Mouse (Mus musculus) MEL (cell line): Measurements from ENCODE around the gene Pikfyve. TPM values are rescaled to one million over a fixed set of nuclear protein-coding genes. Genes with fewer than 3 reads are reported as not detected.
A peak's percentile ranks its signal among the peaks of the same experiment; 100 is the strongest.

ENCODE experiments used
- DNase-seq: peaks from one replicate; pipeline ENCODE4 v3.0.0; 2011; ENCODE audit warnings: low read depth, low spot score
- H3K27ac ChIP-seq: 2 replicates; pipeline ENCODE4 v1.5.1; 2012; ENCODE audit warnings: low read depth, mild to moderate bottlenecking, control low read depth, low read length, moderate library complexity; ENCODE audit not compliant: control insufficient read depth
- H3K27me3 ChIP-seq, 2 experiments: fragments of 150-350 bp in 1 of 2; sonication (generic) in 1 of 2; 2 replicates each; pipeline ENCODE4 v1.6.1; 2012; ENCODE audit warnings: low read length in 2 of 2, mild to moderate bottlenecking in 2 of 2, improper control_type of control experiment in 1 of 2, moderate library complexity in 1 of 2; ENCODE audit not compliant: insufficient read depth in 2 of 2, control insufficient read depth in 1 of 2
- H3K36me3 ChIP-seq, 2 experiments: 2 replicates each; pipeline ENCODE4 v1.6.1; 2012 to 2014; ENCODE audit warnings: low read length in 2 of 2, improper control_type of control experiment in 1 of 2, inconsistent platforms in 1 of 2, mild to moderate bottlenecking in 1 of 2; ENCODE audit not compliant: insufficient read depth in 2 of 2, control insufficient read depth in 1 of 2
- H3K4me1 ChIP-seq, 2 experiments: fragments of 150-350 bp in 1 of 2; sonication (generic) in 1 of 2; 2 replicates each; pipeline ENCODE4 v1.6.1; 2012; ENCODE audit warnings: low read length in 2 of 2, improper control_type of control experiment in 1 of 2, mild to moderate bottlenecking in 1 of 2; ENCODE audit not compliant: insufficient read depth in 2 of 2, control insufficient read depth in 1 of 2
- H3K4me3 ChIP-seq, 2 experiments: fragments of 150-350 bp in 1 of 2; sonication (generic) in 1 of 2; 2 replicates each; pipeline ENCODE4 v1.5.1; 2012; ENCODE audit warnings: low read depth in 2 of 2, low read length in 2 of 2, mild to moderate bottlenecking in 2 of 2, moderate library complexity in 2 of 2, control low read depth in 1 of 2, improper control_type of control experiment in 1 of 2; ENCODE audit not compliant: control insufficient read depth in 1 of 2, insufficient read depth in 1 of 2
- H3K79me2 ChIP-seq: 2 replicates; pipeline ENCODE4 v1.6.1; 2012; ENCODE audit warnings: mild to moderate bottlenecking, low read length, moderate library complexity; ENCODE audit not compliant: control insufficient read depth, poor library complexity, insufficient read depth
- H3K9ac ChIP-seq: 2 replicates; pipeline ENCODE4 v1.6.1; 2012; ENCODE audit warnings: low read depth, mild to moderate bottlenecking, control low read depth, low read length, moderate library complexity; ENCODE audit not compliant: control insufficient read depth, poor library complexity, severe bottlenecking
- H3K9me3 ChIP-seq: fragments of 150-350 bp; sonication (generic); replicated peaks from 2 replicates; pipeline ENCODE4 v1.6.1; 2012; ENCODE audit warnings: mild to moderate bottlenecking, low read length, improper control_type of control experiment, moderate library complexity; ENCODE audit not compliant: insufficient read depth
- BHLHE40 ChIP-seq: IDR thresholded peaks from 2 replicates; pipeline ENCODE4 v1.6.1; 2012; ENCODE audit warnings: low read depth, mild to moderate bottlenecking, inconsistent platforms, low read length, improper control_type of control experiment, borderline replicate concordance
- CHD1 ChIP-seq: IDR thresholded peaks from 2 replicates; pipeline ENCODE4 v1.6.1; 2012; ENCODE audit warnings: low read depth, mild to moderate bottlenecking, inconsistent platforms, low read length, improper control_type of control experiment
- E2F4 ChIP-seq: IDR thresholded peaks from 2 replicates; pipeline ENCODE4 v1.6.1; 2011; ENCODE audit warnings: low read depth, low read length, improper control_type of control experiment, borderline replicate concordance
- EP300 ChIP-seq, 2 experiments: IDR thresholded peaks; 2 replicates each; pipeline ENCODE4 v1.6.1; 2011; ENCODE audit warnings: improper control_type of control experiment in 2 of 2, low read length in 2 of 2, low read depth in 1 of 2, mild to moderate bottlenecking in 1 of 2
- HCFC1 ChIP-seq: IDR thresholded peaks from 2 replicates; pipeline ENCODE4 v1.6.1; 2012; ENCODE audit warnings: low read depth, mild to moderate bottlenecking, inconsistent platforms, low read length, improper control_type of control experiment, moderate library complexity
- JUND ChIP-seq: IDR thresholded peaks from 2 replicates; pipeline ENCODE4 v1.6.1; 2011; ENCODE audit warnings: low read depth, mild to moderate bottlenecking, improper control_type of control experiment, low read length
- KAT2A ChIP-seq: conservative IDR thresholded peaks from 2 replicates; pipeline ENCODE4 v1.6.1; 2012; ENCODE audit warnings: low read depth, low read length, improper control_type of control experiment, inconsistent platforms
- MAX ChIP-seq: IDR thresholded peaks from 2 replicates; pipeline ENCODE4 v1.6.1; 2011; ENCODE audit warnings: low read length, improper control_type of control experiment
- MAZ ChIP-seq: IDR thresholded peaks from 2 replicates; pipeline ENCODE4 v1.6.1; 2012; ENCODE audit warnings: low read depth, mild to moderate bottlenecking, inconsistent platforms, low read length, improper control_type of control experiment
- MEF2A ChIP-seq: IDR thresholded peaks from 2 replicates; pipeline ENCODE4 v1.6.1; 2014; ENCODE audit warnings: low read depth, mild to moderate bottlenecking, inconsistent platforms, low read length, improper control_type of control experiment; ENCODE audit not compliant: poor library complexity, insufficient replicate concordance, severe bottlenecking; ENCODE audit errors: extremely low read depth
- MXI1 ChIP-seq: IDR thresholded peaks from 2 replicates; pipeline ENCODE4 v1.6.1; 2011; ENCODE audit warnings: mild to moderate bottlenecking, low read depth, low read length, improper control_type of control experiment
- MYB ChIP-seq: IDR thresholded peaks from 2 replicates; pipeline ENCODE4 v1.6.1; 2011; ENCODE audit warnings: mild to moderate bottlenecking, low read depth, low read length, improper control_type of control experiment
- NELFE ChIP-seq: IDR thresholded peaks from 2 replicates; pipeline ENCODE4 v1.6.1; 2011; ENCODE audit warnings: low read depth, low read length, improper control_type of control experiment
- POLR2A ChIP-seq, 2 experiments: IDR thresholded peaks; 2 replicates each; pipeline ENCODE4 v1.6.1; 2011 to 2012; ENCODE audit warnings: low read length in 2 of 2, mild to moderate bottlenecking in 2 of 2, control low read depth in 1 of 2, improper control_type of control experiment in 1 of 2, low read depth in 1 of 2, moderate library complexity in 1 of 2; ENCODE audit not compliant: control insufficient read depth in 1 of 2, insufficient read depth in 1 of 2, poor library complexity in 1 of 2
- POLR2AphosphoS5 ChIP-seq: IDR thresholded peaks from 2 replicates; pipeline ENCODE4 v1.6.1; 2012; ENCODE audit warnings: low read depth, borderline replicate concordance, mild to moderate bottlenecking, inconsistent platforms, low read length, moderate library complexity, mixed read lengths
- RAD21 ChIP-seq: IDR thresholded peaks from 2 replicates; pipeline ENCODE4 v1.6.1; 2011; ENCODE audit warnings: mild to moderate bottlenecking, low read depth, low read length, improper control_type of control experiment
- SIN3A ChIP-seq: IDR thresholded peaks from 2 replicates; pipeline ENCODE4 v1.6.1; 2012; ENCODE audit warnings: low read length, improper control_type of control experiment, inconsistent platforms
- SMC3 ChIP-seq: IDR thresholded peaks from 2 replicates; pipeline ENCODE4 v1.6.1; 2011; ENCODE audit warnings: low read depth, low read length, improper control_type of control experiment
- TAL1 ChIP-seq: IDR thresholded peaks from 2 replicates; pipeline ENCODE4 v1.6.1; 2012; ENCODE audit warnings: mild to moderate bottlenecking, inconsistent platforms, low read length, moderate library complexity, mixed read lengths
- TBP ChIP-seq: IDR thresholded peaks from 2 replicates; pipeline ENCODE4 v1.8.0; 2011; ENCODE audit warnings: low read depth, low read length, improper control_type of control experiment
- TCF12 ChIP-seq: IDR thresholded peaks from 2 replicates; pipeline ENCODE4 v1.6.1; 2014; ENCODE audit warnings: low read depth, mild to moderate bottlenecking, inconsistent platforms, low read length, improper control_type of control experiment, moderate library complexity
- UBTF ChIP-seq: IDR thresholded peaks from 2 replicates; pipeline ENCODE4 v1.6.1; 2012; ENCODE audit warnings: low read depth, mild to moderate bottlenecking, inconsistent platforms, low read length, improper control_type of control experiment, moderate library complexity, borderline replicate concordance; ENCODE audit not compliant: insufficient read depth
- ZC3H11A ChIP-seq: IDR thresholded peaks from 2 replicates; pipeline ENCODE4 v1.6.1; 2012; ENCODE audit warnings: low read depth, mild to moderate bottlenecking, inconsistent platforms, low read length, improper control_type of control experiment
- ZKSCAN1 ChIP-seq: IDR thresholded peaks from 2 replicates; pipeline ENCODE4 v1.6.1; 2012; ENCODE audit warnings: low read depth, mild to moderate bottlenecking, inconsistent platforms, low read length, improper control_type of control experiment, moderate library complexity
- ZMIZ1 ChIP-seq: IDR thresholded peaks from 2 replicates; pipeline ENCODE4 v1.6.1; 2012; ENCODE audit warnings: low read depth, mild to moderate bottlenecking, inconsistent platforms, low read length, improper control_type of control experiment, moderate library complexity
- ZNF384 ChIP-seq: IDR thresholded peaks from 2 replicates; pipeline ENCODE4 v1.6.1; 2012; ENCODE audit warnings: low read depth, mild to moderate bottlenecking, inconsistent platforms, low read length, improper control_type of control experiment
- polyA plus RNA-seq, 2 experiments: library from polyadenylated mRNA; stranded (reverse) in 1 of 2; unstranded in 1 of 2; fragments of >175 nt in 1 of 2; fragments of >200 nt in 1 of 2; gene quantifications; 2 replicates each; pipeline versions ENCODE4 v1.2.1 to v1.2.4; 2012; ENCODE audit warnings: low replicate concordance in 2 of 2, low read depth in 1 of 2; ENCODE audit not compliant: insufficient read length in 2 of 2, insufficient read depth in 1 of 2, missing spikeins in 1 of 2
- total RNA-seq: library from RNA; depleted of rRNA; stranded (reverse); fragments of 300-350 nt; gene quantifications from 2 replicates; pipeline ENCODE4 v1.2.3, GENCODE M21; 2012

Gene Pikfyve
- total and polyA plus RNA-seq, 3 experiments = 11.5 to 13.3 TPM; not detected in 1

GRCm38 (mm10) chr1:65176912-65177311, 9.6 kb upstream of the Pikfyve start (continued):
- TF ChIP-seq KAT2A (no peak), MEF2A (no peak), JUND (no peak), MYB (no peak), UBTF (no peak), ZKSCAN1 (no peak), TAL1 (no peak), RAD21 (no peak), NELFE (no peak)

- H3K36me3 ChIP-seq = peaks cover 0 to 28% of the 10 kb centered on the region in 2 experiments; a peak in 2 of 4 replicates
- H3K4me1 ChIP-seq = peaks cover 8 to 9% of the 10 kb centered on the region in 2 experiments
- H3K4me3 ChIP-seq = peak overlapping the region; percentile 78 to 87
- no peaks in the 10 kb centered on the region; the same call in 1 of the 2 replicates for H3K79me2 ChIP-seq
- no peaks in the 10 kb centered on the region for H3K9me3 ChIP-seq
- H3K9ac ChIP-seq = peak overlapping the region; percentile 81
- no peaks in the 10 kb centered on the region for H3K27me3 ChIP-seq
- peak overlapping the region; percentile 89 for H3K27ac ChIP-seq
- no peak for TF ChIP-seq SIN3A
- TF ChIP-seq EP300 (IDR thresholded peaks at IDR 0.05; ENCODE audit: low read depth in 1 of 2, low read length in 2 of 2) = no peak; a peak in 2 of 4 replicates
- TF ChIP-seq POLR2AphosphoS5 = no peak
- no peak for TF ChIP-seq KAT2A
- TF ChIP-seq MEF2A = no peak
- TF ChIP-seq E2F4 = no peak
- DNase-seq = peak; percentile 41
Measured at GRCm38 (mm10) chr1:65177452-65177851, 9.0 kb upstream of the Pikfyve start.

DNA sequence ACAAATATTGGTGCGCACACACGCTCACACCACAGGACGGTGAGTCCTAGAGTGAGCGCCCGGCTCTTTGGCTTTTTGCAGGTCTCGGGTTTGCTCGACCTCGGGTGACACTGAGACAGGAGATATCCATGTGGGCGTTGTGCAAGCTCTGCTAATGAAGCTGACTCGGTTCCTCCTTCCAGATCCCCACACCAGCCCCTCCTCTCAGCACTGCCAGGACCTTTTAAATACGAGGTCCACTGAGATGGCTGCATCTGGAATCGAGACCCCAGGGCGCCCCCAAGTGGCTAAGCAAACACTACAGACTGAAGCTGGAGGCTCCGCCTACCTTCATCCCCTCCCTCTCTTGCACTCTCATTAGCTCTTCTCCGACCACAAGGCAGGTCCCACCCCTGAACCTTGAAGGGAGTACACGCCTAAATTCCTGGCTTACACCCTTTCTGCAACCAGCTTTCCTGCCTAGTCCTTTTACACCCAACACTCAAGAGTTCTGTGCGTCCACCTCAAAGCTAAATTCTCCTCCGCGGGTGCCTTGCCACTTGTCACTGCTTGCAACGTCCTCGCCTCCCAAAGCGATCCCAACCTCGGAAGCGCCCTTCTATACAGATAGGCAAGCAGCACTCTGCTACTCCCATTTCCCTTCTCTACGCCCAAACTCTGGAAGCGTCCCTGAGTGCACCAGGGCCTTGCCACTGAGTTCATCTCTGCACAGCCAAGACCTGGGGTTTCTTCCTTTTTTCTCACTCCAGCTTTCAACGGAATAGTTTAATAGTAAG, 8.2 kb upstream of the Pikfyve start:
- Histone ChIP-seq H3K4me3 (peak overlapping the region; percentile 78 to 87), H3K79me2 (no peaks in the 10 kb centered on the region; the same call in 1 of the 2 replicates), H3K36me3 (peaks cover 0 to 28% of the 10 kb centered on the region in 2 experiments; a peak in 2 of 4 replicates), H3K9ac (peak overlapping the region; percentile 81), H3K27me3 (no peaks in the 10 kb centered on the region), H3K27ac (peak overlapping the region; percentile 89), H3K9me3 (no peaks in the 10 kb centered on the region), H3K4me1 (peaks cover 8 to 9% of the 10 kb centered on the region in 2 experiments)
- peak; percentile 96 for DNase-seq
- TF ChIP-seq POLR2A (IDR thresholded peaks at IDR 0.05; ENCODE audit: control insufficient read depth in 1 of 2, insufficient read depth in 1 of 2, low read depth in 1 of 2, low read length in 2 of 2, poor library complexity in 1 of 2) (peak; percentile 25 to 39; a peak in 1 of 4 replicates), SIN3A (peak; percentile 51), MAX (peak; percentile 64), MXI1 (peak; percentile 69; the same call in 1 of the 2 replicates), HCFC1 (no peak), CHD1 (0 out of 2 replicates have a peak, but pooled peaks have one; percentile 4), SMC3 (peak; percentile 30; the same call in 1 of the 2 replicates), TCF12 (peak; percentile 36; the same call in 1 of the 2 replicates), MEF2A (no peak), RAD21 (peak; percentile 38), TAL1 (no peak), MAZ (peak; percentile 53; the same call in 1 of the 2 replicates), TBP (peak; percentile 62), ZNF384 (peak; percentile 25; the same call in 1 of the 2 replicates), BHLHE40 (0 out of 2 replicates have a peak, but pooled peaks have one; percentile 33), EP300 (IDR thresholded peaks at IDR 0.05; ENCODE audit: low read depth in 1 of 2, low read length in 2 of 2) (no peak), ZC3H11A (peak; percentile 22; the same call in 1 of the 2 replicates), ZMIZ1 (no peak; the same call in 1 of the 2 replicates)
